Mouse (Mus musculus): ENCODE results near the gene Pik3r5. TPM values are rescaled to one million over a fixed set of nuclear protein-coding genes. Genes with fewer than 3 reads are reported as not detected.
A peak's percentile ranks its signal among the peaks of the same experiment; 100 is the strongest.

Gene Pik3r5
- total and polyA plus RNA-seq, 3 experiments = 3.2 to 5.7 TPM; not detected in 1

DNA sequence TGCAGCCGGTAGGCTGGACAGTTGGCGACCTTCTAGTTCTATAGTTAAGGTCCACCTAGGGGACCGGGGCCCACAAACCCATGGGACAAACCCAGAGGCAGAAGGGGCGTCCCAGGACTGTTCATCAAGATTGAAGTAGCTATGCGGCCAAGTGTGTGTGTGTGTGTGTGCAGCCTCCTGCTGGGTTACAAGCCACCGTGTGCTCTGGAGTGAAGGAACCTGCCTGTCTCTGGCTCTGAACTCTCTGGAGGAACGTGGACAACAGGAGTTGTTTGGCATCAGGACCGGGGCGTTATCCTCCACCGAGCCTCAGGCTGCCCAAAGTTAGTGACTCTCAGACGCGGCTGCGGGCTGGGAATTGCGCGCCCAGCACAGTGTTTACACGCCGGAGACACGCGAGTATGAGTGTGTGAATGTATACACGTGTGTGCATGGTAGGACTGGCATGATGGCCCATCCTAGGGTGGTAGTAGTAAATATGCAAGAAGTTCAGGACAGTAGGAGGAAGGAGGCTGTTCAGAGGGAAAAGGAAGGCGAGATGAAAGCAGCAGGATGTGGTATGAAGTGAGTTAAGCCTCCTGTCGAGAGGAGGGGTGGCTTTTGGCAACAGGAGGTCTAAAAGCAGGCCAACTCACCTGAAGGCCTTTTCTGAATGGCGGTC is 570 bp downstream of the Pik3r5 start:
- Histone ChIP-seq H3K9me3 (replicated peaks; ENCODE audit: insufficient read depth, low read length) (no peaks in the 10 kb centered on the region), H3K9ac (ENCODE audit: control insufficient read depth, low read depth, low read length, poor library complexity, severe bottlenecking) (peak overlapping the region; percentile 68), H3K79me2 (ENCODE audit: control insufficient read depth, insufficient read depth, low read length, poor library complexity) (no peaks in the 10 kb centered on the region; the same call in 1 of the 2 replicates), H3K36me3 (ENCODE audit: control insufficient read depth in 1 of 2, insufficient read depth in 2 of 2, low read length in 2 of 2) (peaks cover 0 to 3% of the 10 kb centered on the region in 2 experiments; a peak in 1 of 4 replicates), H3K4me1 (ENCODE audit: control insufficient read depth in 1 of 2, insufficient read depth in 2 of 2, low read length in 2 of 2) (peaks cover 3 to 15% of the 10 kb centered on the region in 2 experiments; a peak in 3 of 4 replicates), H3K27me3 (ENCODE audit: control insufficient read depth in 1 of 2, insufficient read depth in 2 of 2, low read length in 2 of 2) (no peaks in the 10 kb centered on the region), H3K4me3 (ENCODE audit: control insufficient read depth in 1 of 2, insufficient read depth in 1 of 2, low read depth in 2 of 2, low read length in 2 of 2) (peak overlapping the region; percentile 77 to 87), H3K27ac (ENCODE audit: control insufficient read depth, low read depth, low read length) (no peak overlapping the region)
- TF ChIP-seq SIN3A (IDR thresholded peaks at IDR 0.05; ENCODE audit: low read length) (peak; percentile 36), JUND (IDR thresholded peaks at IDR 0.05; ENCODE audit: low read depth, low read length) (no peak), MAX (IDR thresholded peaks at IDR 0.05; ENCODE audit: low read length) (peak; percentile 26; the same call in 1 of the 2 replicates), MXI1 (IDR thresholded peaks at IDR 0.05; ENCODE audit: low read depth, low read length) (peak; percentile 75), ETS1 (IDR thresholded peaks at IDR 0.05; ENCODE audit: low read depth, low read length) (0 out of 2 replicates have a peak, but pooled peaks have one; percentile 13)
- DNase-seq (ENCODE audit: low read depth, low spot score) = peak; percentile 79

DNA sequence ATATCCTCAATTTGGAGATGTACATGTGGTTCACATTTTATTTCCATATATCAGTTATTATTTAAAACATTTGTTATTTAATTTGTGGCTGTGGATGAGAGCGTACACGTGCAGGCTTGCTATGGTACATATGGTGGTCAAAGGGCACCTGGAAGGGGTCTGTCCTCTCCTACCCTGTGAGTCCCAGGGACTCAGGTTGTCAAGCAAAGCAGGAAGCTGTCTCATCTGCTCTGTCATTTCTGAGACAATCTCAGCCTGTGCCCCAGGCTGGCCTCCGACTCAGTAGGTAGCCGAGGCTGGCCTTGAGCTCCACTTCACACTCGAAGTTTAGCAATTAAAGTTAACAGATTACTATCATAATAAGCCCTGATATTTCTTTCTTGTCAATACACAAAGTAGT is 1.6 kb downstream of the Pik3r5 start:
- Histone ChIP-seq H3K9me3 (replicated peaks; ENCODE audit: insufficient read depth, low read length) (no peaks in the 10 kb centered on the region), H3K4me1 (ENCODE audit: control insufficient read depth in 1 of 2, insufficient read depth in 2 of 2, low read length in 2 of 2) (peaks cover 3 to 15% of the 10 kb centered on the region in 2 experiments; a peak in 3 of 4 replicates), H3K4me3 (ENCODE audit: control insufficient read depth in 1 of 2, insufficient read depth in 1 of 2, low read depth in 2 of 2, low read length in 2 of 2) (no peak overlapping the region), H3K79me2 (ENCODE audit: control insufficient read depth, insufficient read depth, low read length, poor library complexity) (no peaks in the 10 kb centered on the region; the same call in 1 of the 2 replicates), H3K9ac (ENCODE audit: control insufficient read depth, low read depth, low read length, poor library complexity, severe bottlenecking) (no peak overlapping the region), H3K27ac (ENCODE audit: control insufficient read depth, low read depth, low read length) (no peak overlapping the region), H3K36me3 (ENCODE audit: control insufficient read depth in 1 of 2, insufficient read depth in 2 of 2, low read length in 2 of 2) (peaks cover 0 to 3% of the 10 kb centered on the region in 2 experiments; a peak in 1 of 4 replicates), H3K27me3 (ENCODE audit: control insufficient read depth in 1 of 2, insufficient read depth in 2 of 2, low read length in 2 of 2) (no peaks in the 10 kb centered on the region)
- no peak for TF ChIP-seq POLR2A (IDR thresholded peaks at IDR 0.05; ENCODE audit: control insufficient read depth in 1 of 2, insufficient read depth in 1 of 2, low read depth in 1 of 2, low read length in 2 of 2, poor library complexity in 1 of 2)
- DNase-seq (ENCODE audit: low read depth, low spot score) = no peak

DNA sequence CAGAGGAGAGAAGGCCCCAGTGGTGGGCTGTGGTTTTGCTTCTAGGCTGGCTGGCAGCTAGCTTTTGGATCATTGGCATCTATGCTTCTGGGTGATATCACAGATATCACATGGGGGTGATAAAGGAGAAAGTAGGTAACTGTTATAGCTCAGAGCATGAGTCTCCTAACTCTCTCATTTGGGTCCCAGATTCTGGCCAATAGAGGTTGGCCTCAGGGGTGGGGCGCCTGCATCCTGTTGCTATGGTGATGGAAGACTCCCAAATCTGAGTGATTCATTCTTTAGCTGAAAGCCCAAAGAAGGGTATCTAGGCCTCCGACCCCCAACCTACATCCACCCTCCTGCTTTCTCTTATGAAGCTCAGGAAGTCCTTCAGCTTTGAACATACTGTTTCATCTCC is 2.8 kb downstream of the Pik3r5 start:
- H3K4me1 ChIP-seq (ENCODE audit: control insufficient read depth in 1 of 2, insufficient read depth in 2 of 2, low read length in 2 of 2) = peaks cover 3 to 15% of the 10 kb centered on the region in 2 experiments; a peak in 3 of 4 replicates
- H3K79me2 ChIP-seq (ENCODE audit: control insufficient read depth, insufficient read depth, low read length, poor library complexity) = no peaks in the 10 kb centered on the region; the same call in 1 of the 2 replicates
- H3K36me3 ChIP-seq (ENCODE audit: control insufficient read depth in 1 of 2, insufficient read depth in 2 of 2, low read length in 2 of 2) = peaks cover 0 to 3% of the 10 kb centered on the region in 2 experiments; a peak in 1 of 4 replicates
- H3K27me3 ChIP-seq (ENCODE audit: control insufficient read depth in 1 of 2, insufficient read depth in 2 of 2, low read length in 2 of 2) = no peaks in the 10 kb centered on the region
- H3K9ac ChIP-seq (ENCODE audit: control insufficient read depth, low read depth, low read length, poor library complexity, severe bottlenecking) = no peak overlapping the region
- no peak overlapping the region for H3K4me3 ChIP-seq (ENCODE audit: control insufficient read depth in 1 of 2, insufficient read depth in 1 of 2, low read depth in 2 of 2, low read length in 2 of 2)
- no peaks in the 10 kb centered on the region for H3K9me3 ChIP-seq (replicated peaks; ENCODE audit: insufficient read depth, low read length)
- no peak for DNase-seq (ENCODE audit: low read depth, low spot score)
- no peak overlapping the region for H3K27ac ChIP-seq (ENCODE audit: control insufficient read depth, low read depth, low read length)
- TF ChIP-seq HCFC1 (IDR thresholded peaks at IDR 0.05; ENCODE audit: low read depth, low read length) = no peak
- no peak for TF ChIP-seq E2F4 (IDR thresholded peaks at IDR 0.05; ENCODE audit: borderline replicate concordance, low read depth, low read length)
- no peak for TF ChIP-seq EP300 (IDR thresholded peaks at IDR 0.05; ENCODE audit: low read depth in 1 of 2, low read length in 2 of 2)
- TF ChIP-seq KAT2A (conservative IDR thresholded peaks at IDR 0.05; ENCODE audit: low read depth, low read length) = no peak
- TF ChIP-seq CHD2 (IDR thresholded peaks at IDR 0.05; ENCODE audit: low read length) = no peak
- no peak for TF ChIP-seq MYC (IDR thresholded peaks at IDR 0.05; ENCODE audit: low read depth, low read length)
- no peak for TF ChIP-seq POLR2AphosphoS5 (IDR thresholded peaks at IDR 0.05; ENCODE audit: borderline replicate concordance, low read depth, low read length)
- no peak for TF ChIP-seq SMC3 (IDR thresholded peaks at IDR 0.05; ENCODE audit: low read depth, low read length)
- TF ChIP-seq USF2 (IDR thresholded peaks at IDR 0.05; ENCODE audit: borderline replicate concordance in 1 of 2, insufficient read depth in 1 of 2, low read depth in 1 of 2, low read length in 2 of 2) = no peak
- TF ChIP-seq ZC3H11A (IDR thresholded peaks at IDR 0.05; ENCODE audit: low read depth, low read length) = no peak
- no peak for TF ChIP-seq ZNF384 (IDR thresholded peaks at IDR 0.05; ENCODE audit: low read depth, low read length)
- no peak for TF ChIP-seq MAFK (IDR thresholded peaks at IDR 0.05; ENCODE audit: borderline replicate concordance, low read depth, low read length)
